Mouse (Mus musculus): Measurements from ENCODE around the gene Rpl10-ps3. TPM values are rescaled to one million over a fixed set of nuclear protein-coding genes. Genes with fewer than 3 reads are reported as not detected.
A peak's percentile ranks its signal among the peaks of the same experiment; 100 is the strongest.

The Rpl10-ps3 gene
- polyA plus RNA-seq, 1 experiment from 2014 or later, result 164 TPM

- H3K36me3 ChIP-seq (ENCODE audit: control insufficient read depth, insufficient read depth, low read length), result no peaks in the 10 kb centered on the region
Observed at GRCm38 (mm10) chr9:50324355-50325225, 20.2 kb downstream of the Rpl10-ps3 start.

GRCm38 (mm10) chr9:50320729-50321128 is 24.0 kb downstream of the Rpl10-ps3 start:
- Histone ChIP-seq H3K9me3 (ENCODE audit: control insufficient read depth, low read length) (peaks cover 3% of the 10 kb centered on the region; the same call in 1 of the 2 replicates), H3K27me3 (ENCODE audit: control insufficient read depth, insufficient read depth, low read length) (no peaks in the 10 kb centered on the region), H3K4me1 (ENCODE audit: control insufficient read depth, insufficient read depth, low read length) (no peaks in the 10 kb centered on the region), H3K27ac (replicated peaks; ENCODE audit: low read depth, low read length) (no peak overlapping the region), H3K9ac (replicated peaks; ENCODE audit: low read length) (no peak overlapping the region), H3K4me3 (replicated peaks; ENCODE audit: low read depth, low read length) (no peak overlapping the region), H3K36me3 (ENCODE audit: control insufficient read depth, insufficient read depth, low read length) (no peaks in the 10 kb centered on the region), H3K4me2 (ENCODE audit: low read length) (no peak overlapping the region)
- ATAC-seq (ENCODE audit: low FRiP score, low TSS enrichment), result no peak
- no peak for DNase-seq
- WGBS, result 51% methylated on average over 1 of the region's 1 CpGs

More at GRCm38 (mm10) chr9:50324355-50325225, 20.2 kb downstream of the Rpl10-ps3 start:
- 84% methylated on average over 9 of the region's 9 CpGs for WGBS
- Histone ChIP-seq H3K4me2 (ENCODE audit: low read length) (no peak overlapping the region), H3K4me3 (replicated peaks; ENCODE audit: low read depth, low read length) (no peak overlapping the region), H3K9me3 (ENCODE audit: control insufficient read depth, low read length) (peaks cover 3% of the 10 kb centered on the region; the same call in 1 of the 2 replicates), H3K4me1 (ENCODE audit: control insufficient read depth, insufficient read depth, low read length) (no peaks in the 10 kb centered on the region), H3K9ac (replicated peaks; ENCODE audit: low read length) (no peak overlapping the region), H3K27ac (replicated peaks; ENCODE audit: low read depth, low read length) (no peak overlapping the region), H3K27me3 (ENCODE audit: control insufficient read depth, insufficient read depth, low read length) (no peaks in the 10 kb centered on the region)
- ATAC-seq (ENCODE audit: low FRiP score, low TSS enrichment), result no peak
- DNase-seq, result no peak

- ATAC-seq (ENCODE audit: low FRiP score, low TSS enrichment), result no peak
- H3K4me1 ChIP-seq (ENCODE audit: control insufficient read depth, insufficient read depth, low read length), result no peaks in the 10 kb centered on the region
- DNase-seq, result no peak
- H3K9me3 ChIP-seq (ENCODE audit: control insufficient read depth, low read length), result no peaks in the 10 kb centered on the region
- H3K27ac ChIP-seq (replicated peaks; ENCODE audit: low read depth, low read length), result no peak overlapping the region
- 93% methylated on average over 5 of the region's 5 CpGs for WGBS
- H3K4me2 ChIP-seq (ENCODE audit: low read length), result no peak overlapping the region
- no peaks in the 10 kb centered on the region for H3K27me3 ChIP-seq (ENCODE audit: control insufficient read depth, insufficient read depth, low read length)
- H3K36me3 ChIP-seq (ENCODE audit: control insufficient read depth, insufficient read depth, low read length), result no peaks in the 10 kb centered on the region
- no peak overlapping the region for H3K9ac ChIP-seq (replicated peaks; ENCODE audit: low read length)
- no peak overlapping the region for H3K4me3 ChIP-seq (replicated peaks; ENCODE audit: low read depth, low read length)
Observed at GRCm38 (mm10) chr9:50319506-50319905, 25.3 kb downstream of the Rpl10-ps3 start.

- no peak overlapping the region for H3K4me3 ChIP-seq (replicated peaks; ENCODE audit: low read depth, low read length)
- H3K4me2 ChIP-seq (ENCODE audit: low read length), result no peak overlapping the region
- WGBS, result 83% methylated on average over 6 of the region's 6 CpGs
- no peaks in the 10 kb centered on the region for H3K4me1 ChIP-seq (ENCODE audit: control insufficient read depth, insufficient read depth, low read length)
- H3K27me3 ChIP-seq (ENCODE audit: control insufficient read depth, insufficient read depth, low read length), result no peaks in the 10 kb centered on the region
- ATAC-seq (ENCODE audit: low FRiP score, low TSS enrichment) (no peak), DNase-seq (no peak)
- H3K9ac ChIP-seq (replicated peaks; ENCODE audit: low read length), result no peak overlapping the region
- no peaks in the 10 kb centered on the region for H3K36me3 ChIP-seq (ENCODE audit: control insufficient read depth, insufficient read depth, low read length)
- H3K9me3 ChIP-seq (ENCODE audit: control insufficient read depth, low read length), result no peaks in the 10 kb centered on the region
- H3K27ac ChIP-seq (replicated peaks; ENCODE audit: low read depth, low read length), result no peak overlapping the region
Observed at GRCm38 (mm10) chr9:50317299-50317698, 27.5 kb downstream of the Rpl10-ps3 start.

GRCm38 (mm10) chr9:50315650-50316049 is 29.1 kb downstream of the Rpl10-ps3 start:
- no peaks in the 10 kb centered on the region for H3K4me1 ChIP-seq (ENCODE audit: control insufficient read depth, insufficient read depth, low read length)
- DNase-seq (no peak), ATAC-seq (ENCODE audit: low FRiP score, low TSS enrichment) (no peak)
- 61% methylated on average over 3 of the region's 3 CpGs for WGBS
- H3K4me3 ChIP-seq (replicated peaks; ENCODE audit: low read depth, low read length), result no peak overlapping the region
- no peak overlapping the region for H3K4me2 ChIP-seq (ENCODE audit: low read length)
- H3K27me3 ChIP-seq (ENCODE audit: control insufficient read depth, insufficient read depth, low read length), result no peaks in the 10 kb centered on the region
- H3K36me3 ChIP-seq (ENCODE audit: control insufficient read depth, insufficient read depth, low read length), result no peaks in the 10 kb centered on the region
- no peak overlapping the region for H3K27ac ChIP-seq (replicated peaks; ENCODE audit: low read depth, low read length)
- H3K9ac ChIP-seq (replicated peaks; ENCODE audit: low read length), result no peak overlapping the region
- no peaks in the 10 kb centered on the region for H3K9me3 ChIP-seq (ENCODE audit: control insufficient read depth, low read length)

- no peak for ATAC-seq (ENCODE audit: low FRiP score, low TSS enrichment)
- Histone ChIP-seq H3K27ac (replicated peaks; ENCODE audit: low read depth, low read length) (no peak overlapping the region), H3K36me3 (ENCODE audit: control insufficient read depth, insufficient read depth, low read length) (no peaks in the 10 kb centered on the region), H3K27me3 (ENCODE audit: control insufficient read depth, insufficient read depth, low read length) (no peaks in the 10 kb centered on the region), H3K4me2 (ENCODE audit: low read length) (no peak overlapping the region), H3K9ac (replicated peaks; ENCODE audit: low read length) (no peak overlapping the region), H3K9me3 (ENCODE audit: control insufficient read depth, low read length) (no peaks in the 10 kb centered on the region), H3K4me3 (replicated peaks; ENCODE audit: low read depth, low read length) (no peak overlapping the region), H3K4me1 (ENCODE audit: control insufficient read depth, insufficient read depth, low read length) (peaks cover 8% of the 10 kb centered on the region)
- WGBS, result 72% methylated on average over 6 of the region's 6 CpGs
- no peak for DNase-seq
Observed at GRCm38 (mm10) chr9:50311036-50311545, 33.7 kb downstream of the Rpl10-ps3 start.

- H3K9me3 ChIP-seq (ENCODE audit: control insufficient read depth, low read length), result no peaks in the 10 kb centered on the region
- H3K4me2 ChIP-seq (ENCODE audit: low read length), result peak overlapping the region; percentile 25
- no peak overlapping the region for H3K4me3 ChIP-seq (replicated peaks; ENCODE audit: low read depth, low read length)
- H3K27me3 ChIP-seq (ENCODE audit: control insufficient read depth, insufficient read depth, low read length), result no peaks in the 10 kb centered on the region
- H3K4me1 ChIP-seq (ENCODE audit: control insufficient read depth, insufficient read depth, low read length), result peaks cover 23% of the 10 kb centered on the region
- 33% methylated on average over 10 of the region's 10 CpGs for WGBS
- DNase-seq (peak; percentile 84), ATAC-seq (ENCODE audit: low FRiP score, low TSS enrichment) (peak; percentile 84; the same call in 1 of the 2 replicates)
- H3K36me3 ChIP-seq (ENCODE audit: control insufficient read depth, insufficient read depth, low read length), result no peaks in the 10 kb centered on the region
- H3K9ac ChIP-seq (replicated peaks; ENCODE audit: low read length), result 0 out of 2 replicates have a peak overlapping the region, but pooled peaks have one; percentile 17
- peak overlapping the region; percentile 86 for H3K27ac ChIP-seq (replicated peaks; ENCODE audit: low read depth, low read length)
Observed at GRCm38 (mm10) chr9:50305666-50306402, 38.9 kb downstream of the Rpl10-ps3 start.

GRCm38 (mm10) chr9:50305046-50305445 is 39.7 kb downstream of the Rpl10-ps3 start:
- H3K4me1 ChIP-seq (ENCODE audit: control insufficient read depth, insufficient read depth, low read length), result peaks cover 23% of the 10 kb centered on the region
- H3K27me3 ChIP-seq (ENCODE audit: control insufficient read depth, insufficient read depth, low read length), result no peaks in the 10 kb centered on the region
- H3K27ac ChIP-seq (replicated peaks; ENCODE audit: low read depth, low read length), result no peak overlapping the region
- no peak for ATAC-seq (ENCODE audit: low FRiP score, low TSS enrichment)
- no peak overlapping the region for H3K4me3 ChIP-seq (replicated peaks; ENCODE audit: low read depth, low read length)
- H3K9ac ChIP-seq (replicated peaks; ENCODE audit: low read length), result no peak overlapping the region
- 76% methylated on average over 2 of the region's 2 CpGs for WGBS
- H3K36me3 ChIP-seq (ENCODE audit: control insufficient read depth, insufficient read depth, low read length), result no peaks in the 10 kb centered on the region
- H3K9me3 ChIP-seq (ENCODE audit: control insufficient read depth, low read length), result no peaks in the 10 kb centered on the region
- DNase-seq, result no peak
- no peak overlapping the region for H3K4me2 ChIP-seq (ENCODE audit: low read length)
